Mouse (Mus musculus) megakaryocyte, embryonic 14.5 days (primary cell): ENCODE results near the gene Fkbpl.

ENCODE experiments used
- FLI1 ChIP-seq: IDR thresholded peaks from 2 replicates; pipeline ENCODE4 v1.6.1; 2012; ENCODE audit warnings: low read length, inconsistent platforms, mixed read lengths
- GATA1 ChIP-seq: IDR thresholded peaks from 3 replicates; pipeline ENCODE4 v1.6.1; 2012; ENCODE audit warnings: mixed read lengths, low read length, inconsistent platforms, borderline replicate concordance

DNA sequence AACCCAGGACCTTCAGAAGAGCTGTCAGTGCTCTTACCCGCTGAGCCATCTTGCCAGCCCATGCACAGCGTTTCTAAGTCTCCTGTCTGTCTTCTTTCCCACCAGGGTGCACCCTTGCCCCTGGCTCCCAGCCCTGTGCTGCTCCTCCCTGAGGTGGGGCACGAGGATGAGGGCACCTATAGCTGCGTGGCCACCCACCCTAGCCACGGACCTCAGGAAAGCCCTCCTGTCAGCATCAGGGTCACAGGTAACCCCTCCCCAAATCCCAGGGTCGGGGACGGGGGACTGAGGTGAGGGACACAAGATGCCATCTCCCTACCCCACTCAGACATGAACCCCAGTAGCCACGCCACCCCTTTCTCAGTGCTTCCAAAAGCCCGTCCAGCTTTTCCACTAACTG lies 44.7 kb upstream of the Fkbpl start:
- TF ChIP-seq GATA1: no peak
- TF ChIP-seq FLI1: no peak
